Mouse (Mus musculus) right cerebral cortex, postnatal 10 days (tissue): ENCODE data around the gene Frmd8.

Experiments
- DNase-seq, 2 experiments: peaks; one replicate each; pipeline ENCODE4 v3.0.0; 2021; ENCODE audit warnings: low spot score in 2 of 2

The Frmd8 gene

GRCm38 (mm10) chr19:5849843-5850527 lies 25.1 kb downstream of the Frmd8 start:
- peak; percentile 93 to 94 for DNase-seq

DNA sequence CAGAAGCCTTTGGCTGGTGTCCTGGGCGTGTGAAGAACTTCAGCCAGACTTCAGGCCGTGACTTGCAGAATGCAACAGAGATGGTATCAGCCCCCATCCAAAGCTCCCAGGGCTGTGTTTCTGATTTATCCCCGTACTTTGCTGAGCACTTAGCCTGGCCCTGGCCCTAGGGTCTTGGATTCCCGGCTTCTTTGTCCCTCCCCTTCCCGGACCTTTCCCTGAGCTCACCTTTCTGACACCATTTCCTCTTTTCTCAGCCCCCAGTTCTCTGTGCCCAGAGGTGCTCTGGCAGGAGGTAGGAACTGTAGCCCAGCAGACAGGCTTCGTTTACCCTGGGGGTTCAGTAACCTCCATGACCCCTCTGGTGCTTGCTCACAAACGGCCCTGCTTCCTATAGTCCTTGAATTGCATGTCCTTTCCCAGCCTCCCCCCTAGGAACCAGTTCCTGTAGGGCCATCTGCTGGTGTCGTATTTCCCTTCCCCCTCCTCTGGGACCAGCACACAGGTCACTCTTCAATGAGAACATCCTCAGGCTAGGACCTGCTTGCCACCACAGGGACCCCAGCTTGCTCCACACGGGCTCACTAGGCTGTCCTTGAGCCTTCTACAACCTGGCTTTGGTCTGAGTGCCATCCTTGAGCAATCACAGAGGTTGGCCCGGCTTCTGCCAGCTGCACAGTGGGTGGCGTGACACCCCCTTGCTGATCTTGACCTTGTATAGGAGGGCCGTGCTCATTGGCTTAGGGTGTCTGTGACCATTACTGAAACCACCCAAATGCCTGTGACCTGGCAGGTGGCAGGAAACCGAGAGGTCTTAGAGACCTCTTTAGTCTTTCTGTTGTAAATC lies 26.0 kb downstream of the Frmd8 start:
- no peak for DNase-seq

DNA sequence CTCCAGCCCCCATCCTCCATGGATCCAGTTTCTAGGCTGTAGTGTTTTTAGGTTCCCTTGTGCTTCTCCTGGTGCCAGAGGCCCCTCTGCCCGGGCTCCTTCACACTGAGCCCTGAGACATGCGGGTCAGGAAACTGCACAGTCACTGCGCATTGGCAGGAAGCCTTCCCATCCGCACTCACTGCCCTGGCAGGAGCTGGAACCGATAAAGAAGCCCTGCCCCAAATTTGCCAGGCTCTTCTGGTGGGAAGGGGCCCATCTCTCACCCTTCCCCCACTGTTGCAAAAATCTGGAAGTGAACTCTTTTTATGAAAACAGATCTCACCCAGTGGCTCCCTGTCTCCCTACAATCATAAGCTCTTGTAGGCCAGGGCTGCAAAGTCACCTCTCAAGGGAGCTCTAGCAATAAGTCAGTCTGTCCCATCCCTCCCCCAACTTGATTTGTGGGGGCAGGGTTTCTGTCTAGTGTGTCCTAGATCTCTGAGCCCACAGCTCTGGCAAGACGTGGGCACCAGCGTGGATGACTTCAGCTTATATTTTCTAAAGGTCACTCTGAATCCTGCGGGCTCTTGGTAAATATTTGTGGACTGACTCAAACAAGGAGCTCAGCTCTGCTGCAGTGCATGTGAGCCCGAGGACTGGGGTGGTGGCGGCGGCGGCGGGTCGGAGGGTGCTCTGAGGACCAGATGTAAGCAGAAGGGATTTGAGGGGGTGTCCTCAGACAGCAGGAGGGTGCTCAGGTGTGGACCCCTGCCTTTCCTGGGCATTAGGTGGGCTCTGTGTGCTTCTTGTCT lies 26.8 kb downstream of the Frmd8 start:
- DNase-seq: peak; percentile 69 to 70

GRCm38 (mm10) chr19:5847306-5847796 lies 27.7 kb downstream of the Frmd8 start:
- DNase-seq: no peak

GRCm38 (mm10) chr19:5846557-5847305 lies 28.3 kb downstream of the Frmd8 start:
- peak; percentile 93 to 96 for DNase-seq

DNA sequence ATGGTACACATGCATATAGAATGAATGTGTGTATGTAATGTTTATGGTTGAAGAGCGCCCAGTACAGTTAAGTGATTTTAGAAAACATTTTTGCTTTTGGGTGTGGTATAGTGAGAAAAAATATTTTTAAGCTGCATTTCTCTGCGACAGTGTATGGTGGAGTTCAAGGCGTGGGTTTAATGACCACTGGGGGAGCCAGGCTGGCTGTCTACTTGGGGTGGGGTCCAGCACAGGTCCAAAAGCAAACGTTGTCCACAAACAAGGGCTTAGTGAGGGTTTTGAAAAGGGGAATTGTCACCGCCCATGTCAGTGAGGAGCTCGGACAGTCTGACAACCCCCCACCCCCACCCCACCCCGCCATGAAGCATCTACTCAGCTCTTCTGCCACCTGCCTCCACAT lies 28.9 kb downstream of the Frmd8 start:
- peak; percentile 55 to 73 for DNase-seq

GRCm38 (mm10) chr19:5845319-5846135 lies 29.5 kb downstream of the Frmd8 start:
- peak; percentile 95 to 96 for DNase-seq

DNA sequence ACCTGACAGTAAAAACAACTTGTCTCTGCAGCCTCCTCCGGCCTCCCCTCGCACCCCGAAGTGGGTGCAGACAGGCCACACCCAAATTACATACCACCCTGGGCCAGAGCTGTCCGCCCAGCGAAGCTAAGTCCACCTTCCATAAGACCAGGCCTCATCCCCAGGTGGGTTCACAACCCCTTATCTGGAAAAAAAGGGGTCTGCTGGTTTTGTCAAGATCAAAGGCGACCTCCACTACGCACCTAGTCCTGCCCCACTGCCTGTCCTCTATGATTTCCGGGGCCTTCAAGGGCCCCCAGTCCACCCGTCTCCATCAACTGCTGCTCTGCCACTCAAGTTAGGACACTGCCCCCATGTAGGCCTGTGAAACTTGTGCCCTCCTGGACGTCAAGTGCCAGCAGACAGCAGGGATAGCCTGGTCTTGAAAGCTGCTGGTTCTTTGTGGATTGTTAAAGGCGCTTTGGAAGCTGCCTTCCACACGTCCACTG lies 30.2 kb downstream of the Frmd8 start:
- no peak for DNase-seq

- DNase-seq: no peak
Measured at GRCm38 (mm10) chr19:5843781-5844691, 31.0 kb downstream of the Frmd8 start.

- no peak for DNase-seq
Measured at GRCm38 (mm10) chr19:5842785-5843730, 32.0 kb downstream of the Frmd8 start.

DNA sequence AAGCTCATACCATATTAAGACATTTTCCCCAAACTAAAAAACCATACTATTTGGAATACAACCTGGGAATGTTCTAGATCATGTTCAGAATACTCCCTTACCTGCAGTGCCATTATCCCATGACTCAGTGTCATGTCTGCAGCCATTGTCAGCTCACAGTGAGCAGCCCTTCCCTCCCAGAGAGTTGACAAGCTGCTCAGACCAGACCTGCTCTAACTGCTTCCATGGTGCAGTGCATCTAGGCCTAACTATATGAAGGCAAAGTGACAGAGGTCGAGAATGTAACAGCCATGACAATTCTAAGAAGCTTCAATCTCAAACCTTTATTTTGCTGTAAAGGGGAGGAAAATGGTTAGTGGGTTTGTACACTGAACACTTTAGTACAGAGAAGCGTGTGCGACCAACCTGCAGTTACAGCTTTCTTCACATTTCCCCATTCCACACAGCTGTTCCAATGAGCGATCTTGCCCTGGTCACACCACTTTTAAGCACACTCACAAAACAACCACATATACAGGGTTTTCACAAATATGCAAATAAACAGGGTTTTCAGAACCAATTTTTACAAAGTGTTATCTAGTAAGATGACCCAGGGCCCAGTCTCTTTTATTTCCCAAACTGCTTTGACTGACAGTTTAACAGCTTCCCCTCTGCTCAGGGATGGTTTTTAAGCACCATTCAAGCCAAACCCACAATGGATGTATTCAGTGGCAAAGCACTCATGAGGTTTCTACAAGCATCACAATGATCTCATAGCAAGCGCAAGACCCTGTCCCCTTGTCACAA lies 32.9 kb downstream of the Frmd8 start:
- DNase-seq: no peak

DNA sequence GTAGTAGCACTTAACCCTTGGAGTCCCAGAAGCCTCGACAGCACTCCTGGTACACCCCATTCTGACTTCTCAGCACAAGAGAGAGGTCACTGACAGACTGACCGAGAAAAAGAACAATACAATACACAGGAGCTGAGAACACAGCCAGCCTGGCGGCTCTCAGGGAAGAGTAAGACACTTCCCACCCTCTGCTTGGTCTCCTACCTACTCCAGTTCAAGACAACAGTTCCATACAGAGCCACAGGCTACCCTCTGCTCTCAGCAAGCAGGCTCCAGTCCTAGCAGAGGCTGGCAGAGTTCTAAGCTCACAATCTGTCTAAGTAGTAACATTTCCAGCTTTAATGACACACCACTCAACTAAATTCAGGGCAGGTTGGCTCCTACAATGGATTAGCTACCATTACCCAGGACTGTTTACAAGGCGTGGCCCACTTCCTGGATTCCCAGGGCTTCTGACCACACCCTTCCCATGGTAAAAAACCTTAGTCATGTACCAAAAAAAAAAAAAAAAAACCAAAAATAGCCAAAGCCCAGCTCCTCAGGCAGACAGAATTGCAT lies 33.6 kb downstream of the Frmd8 start:
- no peak for DNase-seq

DNA sequence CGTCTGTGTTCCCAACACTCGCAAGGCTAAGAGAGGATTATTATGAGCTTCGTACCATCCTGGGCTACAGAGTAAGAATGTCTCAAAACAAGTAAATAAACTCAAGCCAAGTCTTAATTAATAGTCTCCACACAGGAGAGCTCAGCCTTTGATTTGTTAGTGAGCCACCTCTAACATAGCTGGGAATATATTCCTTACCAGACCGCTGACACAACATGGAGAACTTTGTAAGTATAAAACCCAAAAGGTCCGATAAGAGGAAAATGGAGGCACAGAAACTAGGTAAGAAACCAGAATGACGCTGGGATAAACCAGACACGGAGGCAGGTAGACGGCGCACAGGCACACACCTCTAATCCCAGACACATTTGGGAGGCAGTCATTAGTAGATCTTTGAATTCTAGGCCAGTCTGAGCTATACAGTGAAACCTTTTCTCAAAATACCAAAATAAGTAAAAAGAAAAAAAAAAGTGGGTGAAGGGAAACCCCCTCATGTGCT lies 34.1 kb downstream of the Frmd8 start:
- DNase-seq: no peak

DNA sequence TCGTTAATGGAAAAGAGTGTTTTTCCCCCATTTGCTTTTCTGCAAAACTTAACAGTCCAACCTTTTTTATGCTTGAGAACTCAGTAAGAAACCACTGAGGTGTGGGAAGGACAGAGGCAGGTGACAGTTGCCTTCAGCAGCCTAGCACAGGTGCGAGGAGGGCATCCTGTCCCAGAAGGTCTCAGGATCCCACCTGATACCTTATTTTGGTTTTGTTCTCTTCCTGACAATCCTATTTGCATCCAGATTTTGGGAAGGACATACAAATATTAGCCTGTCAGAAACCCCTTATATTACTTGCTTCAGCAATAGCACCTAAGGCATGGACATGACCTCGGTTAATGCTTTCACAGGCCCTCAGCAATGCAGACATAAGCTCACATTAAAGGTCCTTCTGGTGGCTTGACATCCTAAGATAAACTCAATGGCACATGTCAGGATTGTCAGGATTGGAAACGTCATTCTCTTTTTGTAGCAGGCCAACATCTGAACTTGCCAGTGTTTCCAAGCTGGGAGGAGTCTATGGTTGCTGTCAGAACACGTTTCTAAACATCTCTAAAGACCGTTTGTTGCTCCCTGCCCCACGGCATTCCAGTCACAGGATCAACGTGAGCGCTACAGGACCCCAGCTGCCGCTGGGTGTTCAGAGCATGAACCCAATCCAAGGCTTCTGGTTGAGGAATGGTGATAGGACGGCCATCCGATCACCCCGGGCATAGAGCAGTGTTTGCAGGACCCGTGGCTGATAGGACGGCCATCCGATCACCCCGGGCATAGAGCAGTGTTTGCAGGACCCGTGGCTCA lies 34.8 kb downstream of the Frmd8 start:
- DNase-seq: no peak

DNA sequence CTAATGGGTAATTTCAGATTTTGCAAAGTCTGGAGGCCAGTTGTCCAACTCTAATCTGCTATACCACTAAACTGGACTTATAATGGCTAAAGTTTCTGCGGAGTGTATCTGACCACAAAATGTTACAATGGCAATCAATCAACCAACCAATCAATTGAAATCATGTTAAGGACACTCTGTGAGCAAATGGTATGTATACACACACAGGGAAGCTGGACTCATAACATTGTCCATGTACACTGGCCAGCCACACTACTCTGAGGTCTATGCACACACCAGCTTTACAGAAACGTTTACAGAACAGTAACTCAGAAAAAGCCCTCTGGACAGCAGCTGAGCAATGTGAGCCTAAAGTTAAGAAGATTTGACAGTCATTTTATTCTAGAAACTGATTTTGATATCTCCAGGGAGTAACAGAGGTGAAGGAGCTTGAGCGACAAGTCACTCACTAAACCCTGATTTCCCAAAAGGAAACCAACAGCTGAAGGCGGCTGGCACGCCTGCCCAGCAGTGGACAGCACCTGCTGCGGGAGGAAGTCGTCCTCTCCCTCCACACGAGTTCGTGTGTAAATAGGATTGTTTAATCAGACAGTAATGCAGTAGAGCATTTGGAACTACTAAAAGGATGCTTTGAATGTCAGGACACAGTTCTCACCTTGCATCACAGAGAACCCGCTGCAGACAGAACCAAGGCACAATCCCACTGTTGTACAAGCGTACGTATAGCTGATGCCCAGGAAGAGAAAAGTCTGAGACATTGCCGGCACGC lies 35.6 kb downstream of the Frmd8 start:
- DNase-seq: no peak

GRCm38 (mm10) chr19:5838892-5839165 lies 36.2 kb downstream of the Frmd8 start:
- no peak for DNase-seq
